Mouse (Mus musculus): ENCODE results near the gene Gpi1. TPM values are rescaled to one million over a fixed set of nuclear protein-coding genes. Genes with fewer than 3 reads are reported as not detected.
"Not testable (repeated sequence)": the region's sequence is repeated elsewhere in the genome, so short reads cannot be mapped to it uniquely, and the experiment has no call there.

Gpi1 gene
- polyA plus RNA-seq, 1 experiment from 2014 or later = 203 TPM

DNA sequence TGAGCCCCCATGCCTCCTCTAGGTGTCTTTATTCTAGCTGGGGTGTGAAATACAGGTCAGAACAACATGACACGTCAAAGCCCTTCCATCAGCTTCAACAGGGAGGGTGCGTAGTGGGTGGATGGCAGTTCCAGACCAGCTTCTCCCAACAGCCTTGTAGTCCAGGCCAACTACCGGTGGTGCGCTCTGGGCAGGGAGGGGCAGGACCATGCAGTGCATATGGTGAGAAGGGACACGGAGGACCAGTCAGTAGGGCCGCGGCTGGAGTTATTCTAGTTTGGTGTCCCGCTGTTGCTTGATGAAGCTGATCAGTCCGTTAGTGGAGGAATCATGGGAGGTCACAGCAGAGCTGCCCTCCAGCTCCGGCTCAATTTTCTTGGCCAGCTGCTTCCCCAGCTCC is 28.0 kb downstream of the Gpi1 start:
- WGBS = 94% methylated on average over 10 of the region's 10 CpGs
- not testable (repeated sequence) for H3K9ac ChIP-seq (replicated peaks); H3K27me3 ChIP-seq; H3K4me3 ChIP-seq (replicated peaks); H3K4me1 ChIP-seq (replicated peaks); H3K9me3 ChIP-seq; H3K27ac ChIP-seq; H3K4me2 ChIP-seq (replicated peaks); ATAC-seq
- H3K36me3 ChIP-seq = peaks cover 69% of the 10 kb centered on the region

DNA sequence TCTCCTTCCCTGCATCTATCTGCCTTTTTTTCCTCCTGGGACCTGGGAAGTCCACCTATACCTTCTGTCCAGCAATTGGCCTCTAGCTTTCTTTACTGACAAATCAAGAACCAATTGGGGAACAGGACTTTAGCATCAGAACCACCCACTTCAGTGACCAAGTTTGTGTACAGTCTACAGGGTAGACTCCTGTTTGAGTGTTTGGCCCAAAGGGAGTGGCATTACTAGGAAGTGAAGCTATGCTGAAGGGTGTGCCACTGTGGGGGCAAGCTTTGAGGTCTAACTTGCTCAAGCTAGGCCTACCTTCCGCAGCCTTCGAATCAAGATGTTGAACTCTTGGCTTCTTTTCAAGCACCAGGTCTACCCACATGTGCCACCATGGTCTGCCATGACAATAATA is 29.3 kb downstream of the Gpi1 start:
- Histone ChIP-seq H3K27me3 (no peaks in the 10 kb centered on the region), H3K4me2 (replicated peaks) (no peak overlapping the region), H3K9me3 (no peaks in the 10 kb centered on the region), H3K9ac (replicated peaks) (no peak overlapping the region), H3K4me3 (replicated peaks) (no peak overlapping the region), H3K27ac (no peak overlapping the region), H3K4me1 (replicated peaks) (peaks cover 2% of the 10 kb centered on the region), H3K36me3 (peaks cover 56% of the 10 kb centered on the region)
- ATAC-seq = no peak
- 96% methylated on average over 2 of the region's 2 CpGs for WGBS

DNA sequence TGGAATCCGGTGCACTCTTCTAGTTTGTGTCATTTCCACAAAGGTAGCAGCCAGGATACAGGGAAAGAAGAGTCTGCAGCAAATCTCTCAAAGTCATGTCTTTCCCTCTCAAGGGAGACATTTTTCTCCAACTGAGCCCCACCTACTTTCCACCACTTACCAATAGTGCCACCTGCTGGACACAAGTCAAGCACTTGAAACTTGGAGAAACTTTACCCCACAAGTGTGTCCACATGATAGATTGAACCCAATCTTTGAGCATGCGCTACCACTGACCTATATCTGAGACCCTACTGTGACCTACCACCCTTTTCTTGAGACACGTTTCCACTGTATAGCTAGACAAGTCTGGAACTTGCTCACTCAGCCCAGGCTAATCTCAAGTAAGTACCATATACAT is 31.8 kb downstream of the Gpi1 start:
- ATAC-seq = no peak
- peaks cover 10% of the 10 kb centered on the region for H3K4me1 ChIP-seq (replicated peaks)
- WGBS = 54% methylated on average over 3 of the region's 3 CpGs
- no peaks in the 10 kb centered on the region for H3K9me3 ChIP-seq
- peaks cover 39% of the 10 kb centered on the region for H3K36me3 ChIP-seq
- no peaks in the 10 kb centered on the region for H3K27me3 ChIP-seq
- no peak overlapping the region for H3K9ac ChIP-seq (replicated peaks)
- H3K4me2 ChIP-seq (replicated peaks) = no peak overlapping the region
- no peak overlapping the region for H3K4me3 ChIP-seq (replicated peaks)
- no peak overlapping the region for H3K27ac ChIP-seq

DNA sequence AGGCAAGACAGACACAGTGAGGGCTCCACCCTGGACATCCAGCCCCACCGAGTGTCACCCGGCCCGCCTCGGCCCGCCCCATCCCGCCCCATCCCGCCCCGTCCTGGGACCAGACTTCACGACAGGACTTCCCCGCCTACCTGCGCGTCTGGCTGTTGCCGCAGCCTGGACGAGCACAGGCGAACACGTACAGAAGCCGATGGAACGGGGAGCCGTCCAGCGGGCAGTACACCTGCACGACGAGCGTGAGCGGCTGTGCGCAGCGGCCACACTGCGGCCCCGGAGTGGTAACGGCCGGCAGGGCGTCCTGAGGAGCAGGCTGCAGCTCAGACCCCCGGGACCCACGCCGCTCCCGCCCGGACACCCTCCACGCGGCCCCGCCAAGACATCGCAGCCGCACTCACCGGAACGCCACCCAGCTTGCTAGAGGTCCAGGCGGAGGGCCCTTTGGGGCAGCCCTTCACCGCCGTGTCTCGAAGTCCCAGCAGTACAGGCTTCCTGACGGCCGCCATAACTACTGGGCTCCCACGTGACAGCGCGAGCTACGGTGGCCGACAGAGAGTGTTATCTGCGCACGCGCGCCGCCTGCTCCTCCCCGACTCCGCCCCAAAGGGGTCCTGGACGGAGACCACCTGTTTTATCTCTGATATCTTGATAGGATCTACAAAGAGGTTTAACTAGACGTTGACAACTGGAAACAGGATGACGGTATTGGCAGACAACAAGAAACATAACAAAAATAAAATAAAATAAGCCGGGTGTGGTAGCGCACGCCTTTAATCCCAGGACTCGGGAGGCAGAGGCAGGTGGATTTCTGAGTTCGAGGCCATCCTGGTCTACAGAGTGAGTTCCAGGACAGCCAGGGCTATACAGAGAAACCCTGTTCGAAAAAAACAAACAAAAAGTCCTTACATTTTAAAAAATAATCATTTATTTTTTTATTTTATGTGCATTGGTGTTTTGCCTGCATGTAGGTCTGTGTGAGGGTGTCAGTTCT is 33.7 kb downstream of the Gpi1 start, which contains the start of gene Pdcd2l:
TSS of gene Pdcd2l (minus strand) at position 530 of the 997 bp plus-strand sequence.
- 4% methylated on average over 67 of the region's 70 CpGs for WGBS
- H3K9me3 ChIP-seq = no peaks in the 10 kb centered on the region
- peak within 1 kb of the TSS; percentile 98 for H3K4me3 ChIP-seq (replicated peaks)
- peak within 1 kb of the TSS; percentile 93 for H3K4me2 ChIP-seq (replicated peaks)
- peak; percentile 93 for ATAC-seq
- peak within 1 kb of the TSS; percentile 96 for H3K9ac ChIP-seq (replicated peaks)
- peaks cover 36% of the 10 kb centered on the region for H3K36me3 ChIP-seq
- peaks cover 10% of the 10 kb centered on the region for H3K4me1 ChIP-seq (replicated peaks)
- peak within 1 kb of the TSS; percentile 60; the same call in 1 of the 2 replicates for H3K27ac ChIP-seq
- H3K27me3 ChIP-seq = no peaks in the 10 kb centered on the region

DNA sequence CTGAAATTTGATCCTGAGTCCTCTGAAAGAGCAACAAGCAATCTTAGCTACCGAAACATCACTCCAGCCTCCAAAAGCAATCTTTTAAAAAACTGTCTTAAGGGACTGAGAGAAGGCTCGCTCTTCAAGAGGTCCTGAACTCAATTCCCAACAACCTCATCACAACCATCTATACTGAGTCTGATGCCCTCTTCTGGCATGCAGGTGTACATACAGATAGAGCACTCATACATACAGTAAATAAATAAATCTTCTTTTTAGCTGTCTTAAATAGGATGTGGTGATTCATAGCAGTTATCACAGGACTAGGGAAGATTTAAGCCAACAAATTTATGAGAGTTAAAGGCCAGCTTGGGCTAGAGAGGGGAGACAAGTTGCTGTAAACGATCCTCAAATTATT is 34.5 kb downstream of the Gpi1 start:
- Histone ChIP-seq H3K27me3 (no peaks in the 10 kb centered on the region), H3K27ac (no peak overlapping the region), H3K9me3 (no peaks in the 10 kb centered on the region), H3K4me3 (replicated peaks) (peak overlapping the region; percentile 98), H3K36me3 (peaks cover 30% of the 10 kb centered on the region), H3K4me2 (replicated peaks) (peak overlapping the region; percentile 93), H3K9ac (replicated peaks) (peak overlapping the region; percentile 96), H3K4me1 (replicated peaks) (peaks cover 10% of the 10 kb centered on the region)
- 0 out of 2 replicates have a peak, but pooled peaks have one; percentile 1 for ATAC-seq
- 52% methylated on average over 3 of the region's 3 CpGs for WGBS

DNA sequence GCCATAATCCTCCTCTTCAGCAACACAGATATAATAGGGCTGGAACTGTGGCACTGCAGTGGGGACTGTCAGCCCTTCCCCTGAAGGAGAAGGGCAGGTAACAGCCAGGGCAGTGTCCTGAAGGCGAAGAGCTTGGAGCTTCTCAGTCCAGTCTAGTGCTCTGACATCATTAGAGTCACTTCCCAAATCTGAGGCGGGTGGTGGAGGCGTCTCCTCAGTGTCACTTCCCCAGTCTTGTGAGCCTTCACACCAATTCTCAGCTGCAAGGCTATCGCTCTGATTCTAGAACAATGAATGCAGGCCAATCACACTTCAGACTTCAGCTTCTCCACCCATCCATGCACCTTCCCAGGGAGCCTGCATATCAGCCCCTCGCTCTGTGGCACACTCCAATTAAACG is 37.3 kb downstream of the Gpi1 start:
- no peaks in the 10 kb centered on the region for H3K9me3 ChIP-seq
- H3K27me3 ChIP-seq = no peaks in the 10 kb centered on the region
- no peak overlapping the region for H3K4me2 ChIP-seq (replicated peaks)
- 96% methylated on average over 6 of the region's 6 CpGs for WGBS
- ATAC-seq = no peak
- no peak overlapping the region for H3K27ac ChIP-seq
- H3K36me3 ChIP-seq = peaks cover 46% of the 10 kb centered on the region
- no peak overlapping the region for H3K9ac ChIP-seq (replicated peaks)
- no peak overlapping the region for H3K4me3 ChIP-seq (replicated peaks)
- H3K4me1 ChIP-seq (replicated peaks) = peaks cover 10% of the 10 kb centered on the region

DNA sequence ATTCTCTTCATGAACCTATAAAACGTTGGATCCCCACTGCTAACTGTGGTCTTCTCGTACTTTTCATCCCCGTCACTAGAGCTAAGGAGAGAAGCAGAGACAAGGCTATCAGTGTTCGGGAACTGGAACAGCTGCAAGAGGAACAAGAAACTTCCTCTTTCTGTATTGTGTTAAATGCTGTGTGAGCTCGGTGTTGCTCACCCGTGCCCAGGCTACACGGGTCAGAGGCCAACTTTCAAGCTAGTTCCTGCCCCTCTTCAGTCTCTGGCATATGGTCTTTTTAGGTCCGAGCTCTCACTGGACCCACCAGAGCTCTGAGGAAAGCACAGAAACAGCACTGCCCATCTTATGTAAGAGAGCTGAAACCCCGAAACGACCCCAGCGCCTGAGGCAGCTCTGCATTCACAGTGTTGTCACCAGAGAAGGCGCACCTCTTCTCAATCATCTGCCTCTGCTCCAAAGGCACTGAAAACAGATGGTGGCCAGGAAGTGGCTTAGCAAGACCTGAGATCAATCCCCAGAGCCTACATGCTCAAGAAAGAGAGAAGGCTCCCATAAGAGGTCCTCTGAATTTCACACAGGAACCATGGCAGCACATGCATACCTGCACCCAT is 40.7 kb downstream of the Gpi1 start:
- no peak overlapping the region for H3K9ac ChIP-seq (replicated peaks)
- H3K4me1 ChIP-seq (replicated peaks) = no peaks in the 10 kb centered on the region
- H3K4me3 ChIP-seq (replicated peaks) = no peak overlapping the region
- WGBS = 92% methylated on average over 12 of the region's 12 CpGs
- no peaks in the 10 kb centered on the region for H3K9me3 ChIP-seq
- no peak overlapping the region for H3K4me2 ChIP-seq (replicated peaks)
- H3K36me3 ChIP-seq = peaks cover 76% of the 10 kb centered on the region
- no peak overlapping the region for H3K27ac ChIP-seq
- ATAC-seq = no peak
- no peaks in the 10 kb centered on the region for H3K27me3 ChIP-seq

DNA sequence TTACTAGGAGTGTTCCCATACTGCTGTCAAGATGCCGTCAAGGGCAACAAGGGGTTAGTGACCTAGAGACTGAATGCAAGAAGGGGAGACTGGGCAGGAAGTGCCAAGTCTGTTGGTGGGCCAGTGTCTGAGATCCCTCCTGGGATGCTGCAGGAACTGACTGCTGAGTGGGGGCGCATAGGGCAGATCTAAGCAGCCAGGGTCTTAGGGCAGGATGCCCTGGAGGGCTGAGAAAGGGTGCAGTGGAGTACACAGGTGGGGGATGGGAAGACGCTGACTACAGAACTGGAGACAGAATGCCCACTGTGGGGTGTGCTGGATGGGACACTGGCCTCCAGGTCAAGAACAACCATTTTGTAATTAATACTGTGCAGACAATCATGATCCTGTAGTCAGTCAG is 46.3 kb downstream of the Gpi1 start:
- ATAC-seq = no peak
- 91% methylated on average over 3 of the region's 3 CpGs for WGBS
- Histone ChIP-seq H3K9me3 (no peaks in the 10 kb centered on the region), H3K27ac (no peak overlapping the region), H3K9ac (replicated peaks) (no peak overlapping the region), H3K4me1 (replicated peaks) (no peaks in the 10 kb centered on the region), H3K27me3 (no peaks in the 10 kb centered on the region), H3K4me3 (replicated peaks) (no peak overlapping the region), H3K36me3 (peaks cover 55% of the 10 kb centered on the region), H3K4me2 (replicated peaks) (no peak overlapping the region)

DNA sequence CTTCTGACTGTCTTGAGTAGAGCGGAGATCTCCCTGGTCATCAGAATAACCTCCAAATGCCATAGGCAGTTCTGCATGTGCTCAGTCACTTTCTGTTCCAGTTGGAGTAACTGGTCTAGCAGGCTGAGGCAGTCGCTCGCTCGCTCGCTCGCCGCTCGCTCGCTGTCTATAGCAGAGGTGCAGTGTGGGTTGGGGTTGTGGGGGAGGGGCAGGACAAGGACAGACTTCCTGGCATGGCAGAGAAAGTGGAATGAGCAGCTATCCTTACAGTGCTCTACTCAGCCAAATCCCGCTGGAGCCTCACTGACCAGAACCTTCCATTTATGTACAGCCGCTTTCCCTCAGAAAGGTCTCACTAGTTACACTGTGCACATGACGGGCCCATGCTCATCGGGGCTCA is 46.8 kb downstream of the Gpi1 start:
- Histone ChIP-seq H3K4me3 (replicated peaks) (no peak overlapping the region), H3K36me3 (peaks cover 51% of the 10 kb centered on the region), H3K4me2 (replicated peaks) (no peak overlapping the region), H3K4me1 (replicated peaks) (no peaks in the 10 kb centered on the region), H3K27me3 (no peaks in the 10 kb centered on the region), H3K27ac (no peak overlapping the region), H3K9ac (replicated peaks) (no peak overlapping the region), H3K9me3 (no peaks in the 10 kb centered on the region)
- WGBS = 92% methylated on average over 13 of the region's 13 CpGs
- no peak for ATAC-seq

DNA sequence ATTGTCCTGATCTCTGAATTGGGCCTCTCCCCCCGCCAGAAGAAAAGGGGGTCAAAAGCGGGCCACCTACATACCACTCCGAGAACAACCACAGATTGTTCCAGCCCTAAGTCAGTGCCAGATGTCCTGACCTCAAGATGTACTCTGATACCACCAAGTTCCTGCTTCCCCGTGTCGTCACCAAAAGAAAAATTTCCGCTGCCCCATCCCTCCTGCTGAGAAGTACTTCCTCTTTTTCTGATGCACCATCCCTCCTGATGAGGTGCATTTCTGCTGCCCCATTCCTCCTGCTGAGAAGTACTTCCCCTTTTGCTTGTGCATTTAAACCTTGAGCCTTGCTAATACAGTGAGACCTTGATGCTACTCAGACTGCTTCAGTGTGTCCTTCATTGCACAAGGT is 53.9 kb downstream of the Gpi1 start:
- not testable (repeated sequence) for H3K4me2 ChIP-seq (replicated peaks); H3K36me3 ChIP-seq; ATAC-seq; H3K27ac ChIP-seq; H3K27me3 ChIP-seq; H3K9ac ChIP-seq (replicated peaks); H3K4me3 ChIP-seq (replicated peaks); H3K4me1 ChIP-seq (replicated peaks); H3K9me3 ChIP-seq
- 88% methylated on average over 6 of the region's 6 CpGs for WGBS

DNA sequence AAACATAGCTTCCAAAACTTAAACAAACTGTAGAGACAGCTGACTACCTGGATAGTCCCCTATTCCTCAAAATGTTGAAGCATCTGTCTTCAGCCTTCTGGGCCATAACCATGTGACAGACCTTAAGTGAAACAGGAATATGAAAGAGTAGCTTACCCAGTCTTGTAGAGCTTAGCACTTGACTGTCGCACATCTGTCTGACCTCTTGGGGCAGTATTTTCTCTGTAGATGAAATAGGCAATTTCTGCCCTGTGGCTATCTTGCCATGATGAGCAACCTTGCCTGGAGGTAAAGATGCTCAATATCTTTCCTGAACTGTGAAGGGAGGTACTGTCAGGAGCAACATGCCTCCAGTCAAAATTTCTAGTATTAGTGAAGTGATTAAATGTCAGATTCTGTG is 57.9 kb downstream of the Gpi1 start:
- Histone ChIP-seq H3K36me3 (no peaks in the 10 kb centered on the region), H3K4me2 (replicated peaks) (no peak overlapping the region), H3K9me3 (no peaks in the 10 kb centered on the region), H3K4me3 (replicated peaks) (no peak overlapping the region), H3K4me1 (replicated peaks) (peaks cover 9% of the 10 kb centered on the region), H3K9ac (replicated peaks) (no peak overlapping the region), H3K27ac (no peak overlapping the region), H3K27me3 (no peaks in the 10 kb centered on the region)
- no peak for ATAC-seq
- WGBS = 79% methylated on average over 1 of the region's 1 CpGs

DNA sequence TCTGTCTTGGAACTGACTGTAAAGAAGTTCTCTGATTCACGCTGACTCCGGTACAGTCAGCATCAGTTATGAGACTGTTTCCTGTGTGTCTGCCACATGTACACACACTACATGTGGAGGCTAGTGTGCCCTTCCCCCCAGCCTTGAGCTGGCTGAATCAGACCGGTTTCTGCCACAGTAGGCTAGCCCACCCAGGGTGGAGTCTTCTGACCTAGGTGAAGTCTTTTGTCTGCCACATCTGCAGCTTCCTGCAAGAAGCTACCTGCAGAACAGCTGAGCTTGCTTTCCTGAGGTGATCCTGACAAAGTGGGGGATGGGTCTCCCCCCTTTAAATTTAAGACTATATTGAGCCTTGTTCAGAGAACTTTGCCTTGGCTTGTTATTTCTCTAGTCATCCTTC is 60.7 kb downstream of the Gpi1 start, which contains the start of gene Uba2:
TSS of gene Uba2 (minus strand) at position 146 of the 400 bp plus-strand sequence.
- WGBS = 79% methylated on average over 3 of the region's 3 CpGs

More for the DNA sequence above, 60.7 kb downstream of the Gpi1 start, which contains the start of gene Uba2:
- Histone ChIP-seq H3K4me2 (replicated peaks) (peak within 1 kb of the TSS; percentile 91), H3K9me3 (no peaks in the 10 kb centered on the region), H3K36me3 (peaks cover 10% of the 10 kb centered on the region), H3K4me1 (replicated peaks) (peaks cover 19% of the 10 kb centered on the region), H3K9ac (replicated peaks) (peak within 1 kb of the TSS; percentile 96), H3K27me3 (no peaks in the 10 kb centered on the region), H3K4me3 (replicated peaks) (peak within 1 kb of the TSS; percentile 97), H3K27ac (peak within 1 kb of the TSS; percentile 88)
- no peak for ATAC-seq

Measured in midbrain, embryonic 13.5 days (tissue).